Mouse (Mus musculus) mouse embryonic stem cell (cell line): ENCODE measurements around the gene Auts2.

ENCODE experiments used
- in situ Hi-C, 2 experiments: fragments of 300-500 bp; cut with MboI; formaldehyde crosslinking; loops; 1 replicate in 1 of 2; 3 replicates in 1 of 2; pipeline ENCODE4 v1.14.3; 2019 to 2020; ENCODE audit warnings: low sequenced_read_pairs in 2 of 2, low pct_unique_long_range_greater_than_20kb in 1 of 2, mixed read lengths in 1 of 2; ENCODE audit not compliant: unreplicated experiment in 1 of 2

The Auts2 gene

GRCm38 (mm10) chr5:132467364-132467743 is 75.8 kb downstream of the Auts2 start:
- in situ Hi-C loops, result no loop called here

DNA sequence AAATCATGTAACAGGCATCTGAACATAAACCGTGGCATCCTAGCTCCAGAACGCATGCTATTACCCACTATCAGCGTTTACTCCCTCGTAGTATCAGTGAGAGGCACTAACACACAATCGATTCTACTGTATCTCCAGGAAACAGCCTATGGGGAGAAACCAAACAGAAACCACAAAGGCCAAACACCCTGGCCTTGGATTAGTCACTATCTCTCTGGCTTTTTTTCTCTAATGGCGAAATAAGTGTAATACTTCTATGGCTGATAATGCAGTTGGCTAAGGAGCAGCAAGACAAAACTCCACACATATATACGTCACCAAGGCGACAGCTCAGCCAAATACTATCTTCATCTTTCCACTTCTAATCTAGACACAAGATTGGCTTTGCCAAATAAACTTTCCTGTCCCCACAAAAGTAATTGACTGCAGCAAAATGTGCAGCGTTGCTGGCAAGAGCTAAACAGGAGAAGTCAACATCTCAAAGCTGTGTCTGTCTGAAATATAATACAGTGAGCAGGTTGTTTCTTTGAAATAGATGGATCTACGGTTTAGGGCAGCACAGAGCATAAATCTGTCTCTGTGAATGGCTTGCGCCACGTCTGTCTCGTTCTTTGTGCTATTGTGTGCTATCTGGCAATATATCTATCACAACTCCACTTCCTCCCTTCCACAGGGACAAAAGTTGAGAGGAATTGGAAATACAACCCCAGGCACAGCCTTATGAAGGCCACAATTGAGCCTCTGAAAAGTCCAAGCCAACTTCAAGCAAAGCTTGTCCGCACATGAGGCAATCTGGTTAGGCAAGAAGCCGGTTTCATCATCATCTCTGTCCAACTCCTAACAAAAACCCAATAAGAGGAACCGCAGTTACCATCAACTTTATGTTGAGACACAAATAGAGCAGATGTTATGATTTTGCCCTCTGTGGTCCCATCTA is 76.4 kb downstream of the Auts2 start:
- in situ Hi-C loops, result no loop called here

DNA sequence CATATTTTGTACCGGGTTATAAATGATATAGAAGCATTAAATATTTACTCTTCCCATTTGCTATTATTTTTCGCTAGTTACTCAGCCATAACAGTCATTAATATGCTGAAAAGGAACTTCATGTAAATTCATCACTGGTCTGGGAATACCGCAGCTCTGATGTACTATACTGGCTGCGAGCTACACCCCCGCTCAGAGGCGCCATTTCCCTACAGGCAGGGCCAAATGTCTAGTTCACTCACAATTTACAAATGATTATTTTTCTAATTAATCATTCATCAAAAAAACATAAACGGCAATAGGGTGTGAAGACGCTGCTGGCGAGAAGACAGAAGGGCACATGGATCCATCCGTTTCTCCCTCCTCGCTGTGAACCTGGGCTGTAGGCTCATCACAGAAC is 80.6 kb downstream of the Auts2 start:
- in situ Hi-C loops, result no loop called here

- in situ Hi-C loops, result no loop called here
Observed at GRCm38 (mm10) chr5:132458498-132458897, 84.6 kb downstream of the Auts2 start.

GRCm38 (mm10) chr5:132452381-132452780 is 90.8 kb downstream of the Auts2 start:
- in situ Hi-C loops, result no loop called here

- in situ Hi-C loops, result no loop called here
Observed at GRCm38 (mm10) chr5:132450071-132450470, 93.1 kb downstream of the Auts2 start.

DNA sequence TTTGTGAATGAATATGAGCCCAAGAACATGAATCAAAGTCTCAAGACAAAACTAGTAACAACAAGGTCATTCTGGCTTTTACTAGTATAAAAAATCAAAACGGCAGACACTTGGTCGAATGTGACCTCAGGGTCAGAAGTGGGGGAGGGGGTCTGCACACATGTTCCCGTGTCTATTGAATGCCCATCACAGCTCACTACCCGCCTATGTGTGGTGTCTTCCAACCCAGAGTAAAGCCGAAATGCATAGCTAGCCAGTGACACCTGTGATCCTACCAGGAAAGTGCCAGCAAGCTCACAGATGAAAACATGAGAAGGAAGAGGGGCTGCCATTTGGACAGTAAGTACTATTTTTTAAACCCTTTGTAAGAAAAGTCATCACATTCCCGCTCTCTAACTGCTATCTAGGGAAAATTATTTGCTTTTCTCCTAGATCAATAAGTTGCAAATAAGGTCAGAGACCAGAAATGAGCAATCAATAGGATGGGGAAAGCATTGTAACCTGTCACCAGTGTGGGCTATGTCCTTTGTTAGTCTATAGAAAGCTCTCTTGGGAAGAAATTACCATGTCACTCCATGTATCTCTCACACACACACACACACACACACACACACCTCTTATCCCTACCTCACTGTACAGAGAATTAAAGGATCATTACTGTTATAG is 94.6 kb downstream of the Auts2 start:
- in situ Hi-C loops, result no loop called here

GRCm38 (mm10) chr5:132445213-132445954 is 97.8 kb downstream of the Auts2 start:
- in situ Hi-C loops, result no loop called here

DNA sequence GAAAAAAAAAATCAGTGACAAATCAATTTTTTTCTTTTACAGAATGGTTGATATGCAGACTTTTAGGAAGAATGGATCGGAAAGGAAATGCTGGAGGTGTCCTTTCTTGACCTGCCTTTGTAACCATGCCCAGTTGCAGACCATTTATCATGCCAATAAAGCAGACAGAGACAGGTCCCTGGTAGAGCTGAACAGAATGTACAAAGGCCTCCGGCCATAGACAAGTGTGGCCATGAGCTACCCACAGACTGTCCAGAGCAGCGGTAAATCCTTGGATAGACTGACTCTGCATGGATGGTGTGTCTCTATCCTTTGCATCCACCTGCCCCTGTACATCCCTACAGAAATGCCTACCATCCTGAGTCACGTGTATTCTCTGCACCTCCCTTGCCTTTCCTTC is 100.2 kb downstream of the Auts2 start:
- in situ Hi-C loops, result no loop called here

DNA sequence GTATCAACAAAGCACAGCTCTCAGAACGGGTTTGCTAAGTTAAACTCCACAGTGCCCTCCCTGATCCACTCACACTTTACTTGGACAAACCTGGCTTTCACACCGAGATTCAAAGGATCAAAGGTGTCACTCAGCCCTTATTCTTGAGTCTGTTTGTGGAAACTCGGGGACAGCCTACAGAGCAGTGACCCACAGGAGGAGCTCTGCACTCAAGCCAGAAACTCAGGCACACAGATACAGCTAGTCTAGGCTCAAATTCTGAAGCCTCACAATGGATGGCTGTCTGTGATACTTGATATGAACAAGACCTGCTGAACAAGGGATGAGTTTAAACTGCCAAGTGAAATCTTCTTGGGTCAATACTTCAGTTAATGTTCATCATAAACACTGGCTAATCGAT is 104.7 kb downstream of the Auts2 start:
- in situ Hi-C loops, result no loop called here

- in situ Hi-C loops, result no loop called here
Observed at GRCm38 (mm10) chr5:132437994-132438393, 105.2 kb downstream of the Auts2 start.

DNA sequence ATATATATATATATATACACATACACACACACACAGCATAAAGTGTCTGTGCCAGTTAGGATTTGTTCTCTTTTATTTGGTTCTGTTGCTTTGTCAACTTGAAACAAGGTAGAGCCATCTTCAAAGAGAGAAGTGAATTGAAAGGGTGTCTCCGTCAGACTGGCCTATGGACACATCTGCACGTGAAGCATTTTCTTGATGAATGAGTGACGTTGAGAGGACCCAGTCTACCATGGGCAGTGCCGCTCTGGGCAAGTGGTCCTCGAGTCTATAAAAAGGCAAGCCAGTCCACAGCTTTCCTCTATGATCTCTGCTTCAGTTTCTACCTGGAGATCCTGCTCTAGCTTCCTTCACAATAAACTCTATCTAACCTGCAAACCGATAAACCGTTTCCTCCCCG is 105.7 kb downstream of the Auts2 start:
- in situ Hi-C loops, result no loop called here

DNA sequence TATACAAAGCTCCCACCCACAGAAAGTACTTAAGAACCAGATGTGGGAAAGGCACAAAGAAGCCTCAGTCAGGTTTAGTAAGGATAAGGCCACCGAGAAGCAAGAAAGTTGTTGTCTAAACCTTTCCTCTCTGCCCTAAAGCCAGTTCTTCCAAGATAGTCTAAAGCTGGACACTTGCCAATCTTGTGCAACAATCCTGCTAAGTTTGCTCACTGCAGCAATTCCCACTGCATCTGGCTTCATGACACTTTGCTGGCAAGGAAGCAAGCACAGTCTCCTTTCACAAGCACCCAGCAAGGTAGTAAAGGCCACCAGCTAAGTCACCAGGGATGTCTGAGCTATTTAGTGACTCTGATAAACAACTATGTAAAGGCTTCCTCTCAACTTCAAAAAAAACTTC is 106.2 kb downstream of the Auts2 start:
- in situ Hi-C loops, result no loop called here

DNA sequence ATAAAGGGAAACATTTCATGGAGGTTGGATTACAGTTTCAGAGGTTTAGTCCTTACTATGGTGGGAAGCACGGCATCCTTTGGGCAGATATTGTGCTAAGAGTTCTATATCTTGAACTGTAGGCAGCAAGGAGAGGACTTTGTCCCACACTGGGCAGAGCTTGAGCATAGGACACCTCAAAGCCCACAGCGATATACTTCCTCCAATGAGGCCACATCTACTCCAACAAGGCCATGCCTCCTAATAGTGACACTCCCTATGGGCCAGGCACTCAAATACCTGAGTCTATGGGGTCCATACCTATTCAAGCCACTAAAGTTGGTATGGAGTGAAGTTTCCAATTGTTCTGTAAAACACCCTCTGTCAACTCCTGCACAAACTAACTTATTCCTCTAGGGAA is 106.7 kb downstream of the Auts2 start:
- in situ Hi-C loops, result no loop called here

- in situ Hi-C loops, result no loop called here
Observed at GRCm38 (mm10) chr5:132435401-132435800, 107.7 kb downstream of the Auts2 start.

DNA sequence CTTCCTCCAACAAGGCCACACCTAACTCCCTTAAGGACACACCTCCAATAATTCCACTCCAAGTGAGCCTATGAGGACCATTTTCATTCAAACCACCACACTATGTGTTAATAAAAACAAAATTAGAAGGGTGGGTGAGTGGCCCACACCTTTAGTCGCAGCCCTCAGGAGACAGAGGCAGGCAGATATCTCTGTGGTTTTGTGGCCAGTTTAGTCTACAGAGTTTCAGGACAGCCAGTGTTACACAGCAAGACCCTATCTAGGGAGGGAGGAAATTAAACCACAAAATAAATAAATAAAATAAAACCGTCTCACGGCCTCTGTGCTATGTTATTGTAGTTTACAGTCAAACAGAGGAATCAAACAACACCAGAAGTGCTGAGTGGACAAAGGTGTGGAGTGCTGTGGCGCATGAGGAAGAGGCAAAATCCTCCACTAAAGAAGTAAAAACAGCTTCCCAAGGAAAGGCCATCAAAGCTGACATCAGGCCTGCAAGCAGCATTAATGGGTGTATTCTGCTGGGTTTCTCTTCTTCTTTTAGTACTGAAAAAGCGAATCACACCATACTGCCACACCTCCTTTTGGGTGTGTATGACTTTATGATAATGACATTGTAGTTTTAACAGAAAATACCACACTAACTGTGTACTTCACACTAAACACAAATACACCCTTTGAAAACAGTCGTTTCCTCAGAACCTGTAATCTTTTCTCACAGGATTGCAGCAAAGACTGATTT is 109.6 kb downstream of the Auts2 start:
- in situ Hi-C loops, result no loop called here

- in situ Hi-C loops, result no loop called here
Observed at GRCm38 (mm10) chr5:132429363-132429762, 113.8 kb downstream of the Auts2 start.

GRCm38 (mm10) chr5:132426342-132426741 is 116.8 kb downstream of the Auts2 start:
- in situ Hi-C loops, result no loop called here
